Mouse (Mus musculus): Measurements from ENCODE around the gene Atp8a2. TPM values are rescaled to one million over a fixed set of nuclear protein-coding genes. Genes with fewer than 3 reads are reported as not detected.
"Not testable (repeated sequence)": the region's sequence is repeated elsewhere in the genome, so short reads cannot be mapped to it uniquely, and the experiment has no call there.

Gene Atp8a2
- polyA plus RNA-seq, 1 experiment, result 24.7 TPM

DNA sequence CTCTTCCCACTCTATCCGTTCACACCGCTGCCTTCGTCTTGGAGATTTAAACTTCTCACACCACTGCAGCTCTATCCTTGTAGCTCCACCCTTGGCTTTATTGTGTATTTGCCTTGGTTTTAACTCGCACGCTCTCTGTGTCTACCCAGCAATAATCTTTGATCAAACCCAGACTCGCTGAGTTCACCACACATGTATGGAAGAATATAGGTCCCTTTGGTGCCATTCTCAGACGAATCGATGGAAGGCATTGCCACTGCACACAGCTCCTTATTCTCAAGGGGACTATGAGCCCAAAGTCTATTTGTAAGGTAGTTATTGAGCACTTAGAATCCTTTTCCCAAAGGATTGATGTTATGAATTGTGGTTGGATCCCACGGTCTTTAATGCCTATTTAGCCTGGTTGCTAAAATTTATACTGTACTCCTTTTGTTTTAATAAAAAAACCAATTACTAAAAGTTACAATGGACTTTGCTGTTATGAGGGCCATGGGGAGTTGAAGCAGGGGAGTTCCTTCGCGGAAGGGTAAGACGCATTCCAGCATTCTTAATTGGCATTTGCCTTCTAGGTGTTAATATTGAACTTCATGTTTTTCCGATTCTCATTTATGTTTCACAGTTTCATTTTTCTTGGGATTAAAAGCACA is 265.4 kb downstream of the Atp8a2 start:
- Histone ChIP-seq H3K27me3 (ENCODE audit: control insufficient read depth, insufficient read depth, low read length) (no peaks in the 10 kb centered on the region), H3K4me3 (replicated peaks; ENCODE audit: insufficient read depth, low read depth, low read length) (no peak overlapping the region), H3K27ac (ENCODE audit: insufficient read depth, low read length) (no peak overlapping the region), H3K4me1 (ENCODE audit: control insufficient read depth, insufficient read depth, low read length) (no peaks in the 10 kb centered on the region)
- WGBS, result 95% methylated on average over 13 of the region's 13 CpGs
- TF ChIP-seq CTCF (IDR thresholded peaks at IDR 0.05; ENCODE audit: borderline replicate concordance, insufficient read depth, low read depth, low read length), result no peak
- no peak for TF ChIP-seq POLR2A (IDR thresholded peaks at IDR 0.05; ENCODE audit: borderline replicate concordance, insufficient read depth, low read length)
- DNase-seq, result no peak

DNA sequence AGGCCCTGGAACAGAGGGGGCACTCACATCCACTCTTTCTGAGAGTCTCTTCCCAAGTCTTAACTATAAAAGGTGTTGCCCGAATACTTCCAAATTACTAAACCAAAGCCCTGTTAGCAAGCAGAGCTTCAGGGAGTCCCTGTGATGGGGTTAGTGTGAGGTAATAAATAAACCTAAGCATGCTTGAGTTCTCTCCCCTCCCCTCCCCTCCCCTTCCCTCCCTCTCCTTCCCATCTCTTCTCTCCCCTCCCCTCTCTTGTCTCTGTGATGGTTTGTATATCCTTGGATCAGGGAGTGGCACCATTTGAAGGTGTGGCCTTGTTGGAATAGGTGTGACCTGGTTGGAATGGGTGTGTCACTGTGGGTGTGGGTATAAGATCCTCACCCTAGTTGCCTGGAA is 267.8 kb downstream of the Atp8a2 start:
- not testable (repeated sequence) for H3K4me3 ChIP-seq (replicated peaks; ENCODE audit: insufficient read depth, low read depth, low read length); DNase-seq; H3K27ac ChIP-seq (ENCODE audit: insufficient read depth, low read length); H3K4me1 ChIP-seq (ENCODE audit: control insufficient read depth, insufficient read depth, low read length); H3K27me3 ChIP-seq (ENCODE audit: control insufficient read depth, insufficient read depth, low read length)
- 97% methylated on average over 1 of the region's 1 CpGs for WGBS

- Histone ChIP-seq H3K4me1 (ENCODE audit: control insufficient read depth, insufficient read depth, low read length) (no peaks in the 10 kb centered on the region), H3K27me3 (ENCODE audit: control insufficient read depth, insufficient read depth, low read length) (no peaks in the 10 kb centered on the region), H3K4me3 (replicated peaks; ENCODE audit: insufficient read depth, low read depth, low read length) (no peak overlapping the region), H3K27ac (ENCODE audit: insufficient read depth, low read length) (no peak overlapping the region)
- DNase-seq, result no peak
- TF ChIP-seq CTCF (IDR thresholded peaks at IDR 0.05; ENCODE audit: borderline replicate concordance, insufficient read depth, low read depth, low read length) (no peak), POLR2A (IDR thresholded peaks at IDR 0.05; ENCODE audit: borderline replicate concordance, insufficient read depth, low read length) (no peak)
- 88% methylated on average over 5 of the region's 5 CpGs for WGBS
These were observed 268.2 kb downstream of the Atp8a2 start for GRCm38 (mm10) chr14:59928781-59929180.

- H3K27ac ChIP-seq (ENCODE audit: insufficient read depth, low read length), result no peak overlapping the region
- TF ChIP-seq POLR2A (IDR thresholded peaks at IDR 0.05; ENCODE audit: borderline replicate concordance, insufficient read depth, low read length), result no peak
- no peak for TF ChIP-seq CTCF (IDR thresholded peaks at IDR 0.05; ENCODE audit: borderline replicate concordance, insufficient read depth, low read depth, low read length)
- WGBS, result 76% methylated on average over 5 of the region's 5 CpGs
These were observed 269.2 kb downstream of the Atp8a2 start for GRCm38 (mm10) chr14:59927804-59928203.

DNA sequence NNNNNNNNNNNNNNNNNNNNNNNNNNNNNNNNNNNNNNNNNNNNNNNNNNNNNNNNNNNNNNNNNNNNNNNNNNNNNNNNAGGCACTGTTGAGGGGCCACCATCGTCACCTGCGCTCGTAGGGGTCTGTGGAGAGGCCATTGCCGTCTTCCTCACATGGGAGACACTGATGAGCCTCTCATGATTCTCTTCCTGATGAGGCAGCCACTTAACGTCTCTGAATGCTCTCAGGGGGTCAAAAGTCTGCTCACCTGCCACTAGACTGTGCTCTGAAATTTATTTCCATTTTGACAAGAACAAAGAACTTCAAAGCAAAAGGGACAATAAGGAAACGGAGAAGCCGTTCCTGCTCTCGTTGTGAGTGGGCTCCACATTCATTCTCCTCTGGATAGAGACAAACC is 277.1 kb downstream of the Atp8a2 start:
- H3K4me1 ChIP-seq (ENCODE audit: control insufficient read depth, insufficient read depth, low read length), result 0 out of 2 replicates have a peak, but pooled peaks cover 3% of the 10 kb centered on the region
- DNase-seq, result no peak
- no peak overlapping the region for H3K27ac ChIP-seq (ENCODE audit: insufficient read depth, low read length)
- no peak overlapping the region for H3K4me3 ChIP-seq (replicated peaks; ENCODE audit: insufficient read depth, low read depth, low read length)
- H3K27me3 ChIP-seq (ENCODE audit: control insufficient read depth, insufficient read depth, low read length), result no peaks in the 10 kb centered on the region
- TF ChIP-seq CTCF (IDR thresholded peaks at IDR 0.05; ENCODE audit: borderline replicate concordance, insufficient read depth, low read depth, low read length), result no peak
- TF ChIP-seq POLR2A (IDR thresholded peaks at IDR 0.05; ENCODE audit: borderline replicate concordance, insufficient read depth, low read length), result no peak
- WGBS, result 88% methylated on average over 8 of the region's 8 CpGs

More at GRCm38 (mm10) chr14:59927804-59928203, 269.2 kb downstream of the Atp8a2 start:
- Histone ChIP-seq H3K27me3 (ENCODE audit: control insufficient read depth, insufficient read depth, low read length) (no peaks in the 10 kb centered on the region), H3K4me3 (replicated peaks; ENCODE audit: insufficient read depth, low read depth, low read length) (no peak overlapping the region), H3K4me1 (ENCODE audit: control insufficient read depth, insufficient read depth, low read length) (no peaks in the 10 kb centered on the region)
- no peak for DNase-seq

DNA sequence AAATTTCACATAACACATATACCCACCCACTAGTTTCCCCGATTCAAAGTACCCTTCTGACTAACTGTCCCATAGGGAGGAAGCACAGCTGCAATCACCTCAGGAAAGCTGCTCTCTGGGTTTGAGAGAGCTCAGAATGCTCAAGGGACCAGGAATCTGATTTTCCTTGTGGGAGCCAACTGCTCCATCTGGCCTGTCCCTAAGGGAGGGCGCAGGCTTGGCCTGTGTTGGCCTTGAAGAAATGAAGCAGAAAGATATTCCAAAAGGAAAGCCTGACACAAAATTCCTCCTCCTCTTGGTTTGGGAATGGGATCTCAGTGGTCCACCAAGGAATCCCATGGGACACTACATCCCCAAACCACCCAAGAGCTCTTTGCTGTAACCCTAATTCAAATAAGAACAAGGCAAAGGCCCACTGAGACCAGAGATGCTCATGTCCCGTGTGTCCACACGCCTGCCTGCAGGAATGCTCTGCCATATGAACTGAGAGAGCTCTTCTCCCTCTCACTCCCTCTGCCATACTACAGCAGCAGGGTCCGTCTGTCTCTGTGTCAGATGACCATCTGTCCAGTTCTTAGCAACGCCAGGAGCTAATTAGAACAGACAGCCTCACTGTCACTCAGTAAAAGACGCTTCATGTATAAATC is 293.4 kb downstream of the Atp8a2 start:
- WGBS, result 12% methylated on average over 7 of the region's 7 CpGs
- DNase-seq, result peak; percentile 71 to 84

GRCm38 (mm10) chr14:59893971-59894370 is 303.0 kb downstream of the Atp8a2 start:
- WGBS, result 0% methylated on average over 1 of the region's 1 CpGs
- H3K27ac ChIP-seq (ENCODE audit: insufficient read depth, low read length), result no peak overlapping the region
- no peak overlapping the region for H3K4me3 ChIP-seq (replicated peaks; ENCODE audit: insufficient read depth, low read depth, low read length)
- no peaks in the 10 kb centered on the region for H3K27me3 ChIP-seq (ENCODE audit: control insufficient read depth, insufficient read depth, low read length)
- DNase-seq, result peak; percentile 32 to 65
- H3K4me1 ChIP-seq (ENCODE audit: control insufficient read depth, insufficient read depth, low read length), result peaks cover 12% of the 10 kb centered on the region
- no peak for TF ChIP-seq POLR2A (IDR thresholded peaks at IDR 0.05; ENCODE audit: borderline replicate concordance, insufficient read depth, low read length)
- no peak for TF ChIP-seq CTCF (IDR thresholded peaks at IDR 0.05; ENCODE audit: borderline replicate concordance, insufficient read depth, low read depth, low read length)

More for the DNA sequence above, 293.4 kb downstream of the Atp8a2 start:
- H3K27me3 ChIP-seq (ENCODE audit: control insufficient read depth, insufficient read depth, low read length), result no peaks in the 10 kb centered on the region
- H3K4me3 ChIP-seq (replicated peaks; ENCODE audit: insufficient read depth, low read depth, low read length), result no peak overlapping the region
- peaks cover 12% of the 10 kb centered on the region for H3K4me1 ChIP-seq (ENCODE audit: control insufficient read depth, insufficient read depth, low read length)
- TF ChIP-seq POLR2A (IDR thresholded peaks at IDR 0.05; ENCODE audit: borderline replicate concordance, insufficient read depth, low read length) (no peak), CTCF (IDR thresholded peaks at IDR 0.05; ENCODE audit: borderline replicate concordance, insufficient read depth, low read depth, low read length) (no peak)
- H3K27ac ChIP-seq (ENCODE audit: insufficient read depth, low read length), result peak overlapping the region; percentile 3

- peak; percentile 22 to 49 for DNase-seq
- H3K4me3 ChIP-seq (replicated peaks; ENCODE audit: insufficient read depth, low read depth, low read length), result no peak overlapping the region
- peaks cover 23% of the 10 kb centered on the region for H3K4me1 ChIP-seq (ENCODE audit: control insufficient read depth, insufficient read depth, low read length)
- no peak for TF ChIP-seq POLR2A (IDR thresholded peaks at IDR 0.05; ENCODE audit: borderline replicate concordance, insufficient read depth, low read length)
- 52% methylated on average over 8 of the region's 8 CpGs for WGBS
- H3K27ac ChIP-seq (ENCODE audit: insufficient read depth, low read length), result no peak overlapping the region; the same call in 1 of the 2 replicates
- H3K27me3 ChIP-seq (ENCODE audit: control insufficient read depth, insufficient read depth, low read length), result no peaks in the 10 kb centered on the region
These were observed 304.9 kb downstream of the Atp8a2 start for GRCm38 (mm10) chr14:59892084-59892483.

Measured in cerebellum, adult 2 months (tissue).